ENCODE assay signal across 8 mouse cellular contexts in the genomic region with DNA sequence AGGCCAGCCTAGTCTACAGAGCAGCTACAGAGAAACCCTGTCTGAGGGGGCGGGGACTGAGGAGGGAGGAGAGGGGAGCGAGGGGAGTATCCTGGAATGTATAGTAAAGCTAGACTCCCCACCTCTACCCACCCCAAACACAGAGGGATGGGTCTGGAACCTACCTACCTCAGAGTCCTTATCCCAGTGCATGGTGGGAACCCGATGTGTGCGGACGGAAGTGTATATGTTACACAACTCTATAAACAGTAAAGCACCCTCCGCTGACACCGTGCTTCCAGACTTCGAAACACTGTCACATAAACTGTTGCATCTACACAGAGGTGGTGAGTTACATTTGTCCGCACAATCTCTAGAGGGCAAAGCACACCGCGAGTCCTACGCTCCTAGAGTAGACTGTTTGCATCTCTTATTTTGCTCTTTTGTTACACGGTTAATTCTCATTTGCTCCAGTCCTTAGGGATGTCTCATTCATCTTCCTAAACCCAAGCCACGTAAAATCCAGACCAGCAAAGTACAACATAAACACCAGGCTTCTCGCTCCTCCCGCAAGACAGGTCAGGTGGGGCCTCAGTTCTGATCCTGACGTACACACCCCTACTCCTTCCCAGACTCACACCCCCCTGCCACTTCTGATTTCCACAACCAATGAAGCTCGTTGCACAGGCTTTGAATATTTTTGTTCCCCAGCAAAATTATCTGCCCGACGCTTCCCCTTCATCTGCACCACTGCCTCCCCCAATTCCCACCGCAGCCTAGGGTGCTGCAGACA. TPM values are rescaled to one million over a fixed set of nuclear protein-coding genes. Genes with fewer than 3 reads are reported as not detected.
DNase-seq lines count a peak whose midpoint lies in the region; ATAC-seq and TF ChIP-seq lines count a peak whose summit lies in the region.

No protein-coding gene starts in this region.

- H3K27me3 ChIP-seq in erythroblast, embryonic 14.5 days (ENCODE audit: control insufficient read depth), result no peaks in the 10 kb centered on the region
- no peaks in the 10 kb centered on the region for H3K27me3 ChIP-seq in intestine, embryonic 14.5 days (replicated peaks; ENCODE audit: control insufficient read depth, insufficient read depth, low read length)
- no peaks in the 10 kb centered on the region for H3K27me3 ChIP-seq in lung, embryonic 16.5 days (ENCODE audit: control insufficient read depth, insufficient read depth, low read depth, low read length)

- H3K36me3 ChIP-seq in erythroblast, embryonic 14.5 days (ENCODE audit: control insufficient read depth), result no peaks in the 10 kb centered on the region
- H3K36me3 ChIP-seq in intestine, embryonic 14.5 days (ENCODE audit: control insufficient read depth, insufficient read depth, low read length), result no peaks in the 10 kb centered on the region
- H3K36me3 ChIP-seq in lung, embryonic 16.5 days (ENCODE audit: control insufficient read depth, insufficient read depth, low read length), result no peaks in the 10 kb centered on the region

- peak overlapping the region; percentile 17; the same call in 1 of the 2 replicates for H3K27ac ChIP-seq in bone marrow macrophage, adult 2 months (ENCODE audit: insufficient read depth, low read depth, low read length)
- H3K27ac ChIP-seq in intestine, embryonic 14.5 days (ENCODE audit: low read depth), result 0 out of 2 replicates have a peak overlapping the region, but pooled peaks have one; percentile 33
- H3K27ac ChIP-seq in lung, embryonic 16.5 days (ENCODE audit: low read length), result peak overlapping the region; percentile 20; the same call in 1 of the 2 replicates
- H3K27ac ChIP-seq in olfactory bulb, adult 2 months (ENCODE audit: insufficient read depth, low read depth, low read length), result no peak overlapping the region

- peaks cover 2% of the 10 kb centered on the region for H3K4me1 ChIP-seq in bone marrow macrophage, adult 2 months (ENCODE audit: control insufficient read depth, insufficient read depth, low read length)
- peaks cover 22% of the 10 kb centered on the region for H3K4me1 ChIP-seq in erythroblast, embryonic 14.5 days (ENCODE audit: control insufficient read depth)
- no peaks in the 10 kb centered on the region; the same call in 1 of the 2 replicates for H3K4me1 ChIP-seq in intestine, embryonic 14.5 days (replicated peaks; ENCODE audit: control insufficient read depth, insufficient read depth, low read length)
- H3K4me1 ChIP-seq in lung, embryonic 16.5 days (replicated peaks; ENCODE audit: control insufficient read depth, insufficient read depth, low read length), result peaks cover 5% of the 10 kb centered on the region
- peaks cover 3% of the 10 kb centered on the region; the same call in 1 of the 2 replicates for H3K4me1 ChIP-seq in olfactory bulb, adult 2 months (ENCODE audit: control insufficient read depth, insufficient read depth, low read length)

- DNase-seq in kidney, adult 18-20 months, result peak; percentile 21
- no peak for DNase-seq in kidney, postnatal 10 days
- DNase-seq in intestine, embryonic 14.5 days (ENCODE audit: low spot score), result peak; percentile 69
- no peak for DNase-seq in urinary bladder, postnatal 36 days (ENCODE audit: low spot score in 2 of 2)

- peak overlapping the region; percentile 72 for H3K4me3 ChIP-seq in bone marrow macrophage, adult 2 months (ENCODE audit: insufficient read depth, low read length)
- peak overlapping the region; percentile 96 for H3K4me3 ChIP-seq in erythroblast, embryonic 14.5 days (replicated peaks)
- H3K4me3 ChIP-seq in intestine, embryonic 14.5 days (ENCODE audit: low read depth, low read length), result peak overlapping the region; percentile 80
- H3K4me3 ChIP-seq in lung, embryonic 16.5 days (ENCODE audit: low read length), result peak overlapping the region; percentile 67
- H3K4me3 ChIP-seq in olfactory bulb, adult 2 months (ENCODE audit: insufficient read depth, low read depth, low read length), result peak overlapping the region; percentile 68

- under 1% methylated on average over 21 of the region's 21 CpGs for WGBS in intestine, embryonic 14.5 days
- under 1% methylated on average over 21 of the region's 21 CpGs for WGBS in lung, embryonic 16.5 days
- under 1% methylated on average over 21 of the region's 21 CpGs for WGBS in olfactory bulb, adult 2 months

- no peak for TF ChIP-seq CTCF in bone marrow macrophage, adult 2 months (IDR thresholded peaks at IDR 0.05; ENCODE audit: low read depth, low read length)
- TF ChIP-seq CTCF in olfactory bulb, adult 2 months (IDR thresholded peaks at IDR 0.05; ENCODE audit: insufficient read depth, low read depth, low read length), result no peak

- H3K9ac ChIP-seq in intestine, embryonic 14.5 days (ENCODE audit: low read length), result peak overlapping the region; percentile 63
- H3K9ac ChIP-seq in lung, embryonic 16.5 days (ENCODE audit: low read length), result peak overlapping the region; percentile 75

- no peak for TF ChIP-seq POLR2A in bone marrow macrophage, adult 2 months (IDR thresholded peaks at IDR 0.05; ENCODE audit: borderline replicate concordance, low read depth, low read length)
- TF ChIP-seq POLR2A in olfactory bulb, adult 2 months (IDR thresholded peaks at IDR 0.05; ENCODE audit: insufficient read depth, low read depth, low read length), result no peak

- H3K9me3 ChIP-seq in erythroblast, embryonic 14.5 days (ENCODE audit: control insufficient read depth, low read length), result no peaks in the 10 kb centered on the region
- H3K9me3 ChIP-seq in intestine, embryonic 14.5 days (ENCODE audit: control insufficient read depth, low read length), result 0 out of 2 replicates have a peak, but pooled peaks cover 3% of the 10 kb centered on the region
- H3K9me3 ChIP-seq in lung, embryonic 16.5 days (ENCODE audit: control insufficient read depth, low read length), result no peaks in the 10 kb centered on the region

- ATAC-seq in intestine, embryonic 14.5 days (replicated peaks; ENCODE audit: low FRiP score, low TSS enrichment, low read depth), result peak; percentile 75
- peak; percentile 71 for ATAC-seq in lung, embryonic 16.5 days (ENCODE audit: low read depth)

- peak overlapping the region; percentile 97 for H3K4me2 ChIP-seq in intestine, embryonic 14.5 days (ENCODE audit: low read length)
- H3K4me2 ChIP-seq in lung, embryonic 16.5 days (ENCODE audit: low read depth, low read length), result peak overlapping the region; percentile 81

RNA-seq across cellular contexts. Expression of a gene that starts 0.7 kb away (rescaled TPM):
- 19.9 and 20.3 TPM in 2 replicates for polyA plus RNA-seq in bone marrow macrophage, adult 2 months (2012; ENCODE audit: insufficient read depth, insufficient read length, missing spikeins)
- polyA plus RNA-seq in erythroblast, embryonic 14.5 days (2012), result 0.02 and 0.09 TPM in 2 replicates
- 22.3 and 26.7 TPM in 2 replicates for polyA plus RNA-seq in intestine, embryonic 14.5 days (2014; fragmentation: Nextera tagmentation; extraction: Ambion mirVana)
- polyA plus RNA-seq in lung, embryonic 16.5 days (2015; fragmentation: Nextera tagmentation; extraction: Ambion mirVana), result 16.8 and 19.1 TPM in 2 replicates
- polyA plus RNA-seq in olfactory bulb, adult 2 months (2012; ENCODE audit: insufficient read depth, insufficient read length, low replicate concordance, missing spikeins), result not detected in 2 replicates

RNA-seq across cellular contexts. Expression of a gene that starts 28.9 kb away (rescaled TPM):
- polyA plus RNA-seq in bone marrow macrophage, adult 2 months (2012; ENCODE audit: insufficient read depth, insufficient read length, missing spikeins), result 17.1 and 27.9 TPM in 2 replicates
- polyA plus RNA-seq in erythroblast, embryonic 14.5 days (2012), result 0.23 and 0.32 TPM in 2 replicates
- polyA plus RNA-seq in intestine, embryonic 14.5 days (2014; fragmentation: Nextera tagmentation; extraction: Ambion mirVana), result 26.4 and 29.5 TPM in 2 replicates
- polyA plus RNA-seq in lung, embryonic 16.5 days (2015; fragmentation: Nextera tagmentation; extraction: Ambion mirVana), result 32.0 and 33.6 TPM in 2 replicates
- not detected in 2 replicates for polyA plus RNA-seq in olfactory bulb, adult 2 months (2012; ENCODE audit: insufficient read depth, insufficient read length, low replicate concordance, missing spikeins)

RNA-seq across cellular contexts. Expression of a gene that starts 29.0 kb away (rescaled TPM):
- 8.9 and 11.9 TPM in 2 replicates for polyA plus RNA-seq in bone marrow macrophage, adult 2 months (2012; ENCODE audit: insufficient read depth, insufficient read length, missing spikeins)
- polyA plus RNA-seq in erythroblast, embryonic 14.5 days (2012), result 1.3 and 1.8 TPM in 2 replicates
- 12.1 and 15.1 TPM in 2 replicates for polyA plus RNA-seq in intestine, embryonic 14.5 days (2014; fragmentation: Nextera tagmentation; extraction: Ambion mirVana)
- polyA plus RNA-seq in lung, embryonic 16.5 days (2015; fragmentation: Nextera tagmentation; extraction: Ambion mirVana), result 18.0 and 18.9 TPM in 2 replicates
- polyA plus RNA-seq in olfactory bulb, adult 2 months (2012; ENCODE audit: insufficient read depth, insufficient read length, low replicate concordance, missing spikeins), result not detected in 2 replicates

Comparison
In these comparisons a context has a peak if more than half of its experiments do, and no peak if none do; other contexts are left out.
1. DNase-seq: peak in kidney, adult 18-20 months (single experiment) and intestine, embryonic 14.5 days (single experiment); none in kidney, postnatal 10 days (single experiment) and urinary bladder, postnatal 36 days (0 of 2).
2. RNA of a gene that starts 28.9 kb away (polyA plus RNA-seq): 32.0 to 33.6 TPM in lung, embryonic 16.5 days, 26.4 to 29.5 TPM in intestine, embryonic 14.5 days and 17.1 to 27.9 TPM in bone marrow macrophage, adult 2 months; 0.23 to 0.32 TPM in erythroblast, embryonic 14.5 days and not detected in olfactory bulb, adult 2 months; every median in the first group is over 10 times any median in the second.
3. Peak in every context shown above with its lines, with median percentiles within 50 percentile points of each other: H3K4me3 ChIP-seq.